Mouse (Mus musculus) heart, adult 2 months (tissue): ENCODE data around the gene Olfr984.

Experiments
- CTCF ChIP-seq: fragments of 200-600 bp; IDR thresholded peaks from 2 replicates; pipeline ENCODE4 v1.8.1; 2022; ENCODE audit warnings: antibody characterized with exemption, mild to moderate bottlenecking, moderate library complexity
- EP300 ChIP-seq: fragments of 200-500 bp; IDR thresholded peaks from 2 replicates; pipeline ENCODE4 v1.6.1; 2011; ENCODE audit warnings: low read depth, low read length, control low read depth; ENCODE audit not compliant: insufficient read depth
- POLR2A ChIP-seq: fragments of 200-500 bp; IDR thresholded peaks from 2 replicates; pipeline ENCODE4 v1.6.1; 2011; ENCODE audit warnings: mild to moderate bottlenecking, low read depth, low read length, control low read depth; ENCODE audit not compliant: insufficient read depth

DNA sequence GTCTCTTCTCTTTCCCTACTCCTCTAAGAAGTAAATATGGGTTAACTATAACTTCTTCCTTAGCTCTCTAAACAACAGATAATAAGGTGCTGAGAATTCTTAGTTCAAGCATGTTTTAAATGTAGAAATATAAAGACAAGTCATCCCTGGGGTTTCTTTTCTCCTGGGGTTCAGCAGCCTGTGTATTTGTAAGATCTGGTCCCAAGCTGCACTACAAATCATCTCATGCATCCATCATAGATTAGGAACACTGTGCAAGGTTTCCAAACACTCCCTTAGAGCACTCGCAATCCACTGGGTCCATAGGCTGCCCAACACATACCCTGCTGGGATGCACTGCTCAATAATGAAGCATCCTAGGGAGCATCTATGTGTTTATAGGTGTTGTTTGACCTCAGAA, 16.1 kb upstream of the Olfr984 start, which contains the start of gene Olfr985:
- TF ChIP-seq POLR2A (no peak), EP300 (no peak), CTCF (no peak)
